Mouse (Mus musculus) cerebellum, adult (tissue): ENCODE measurements around the gene Mgat4c.

Experiments
- ATAC-seq: cut with Nextera tagmentation; 2 replicates; pipeline ENCODE4 v1.9.2; 2017; ENCODE audit warnings: mild to moderate bottlenecking, moderate library complexity, mixed read lengths; ENCODE audit not compliant: insufficient number of reproducible peaks, low FRiP score, low TSS enrichment

The Mgat4c gene

GRCm38 (mm10) chr10:102074541-102075398 is 393.5 kb downstream of the Mgat4c start:
- no peak for ATAC-seq

DNA sequence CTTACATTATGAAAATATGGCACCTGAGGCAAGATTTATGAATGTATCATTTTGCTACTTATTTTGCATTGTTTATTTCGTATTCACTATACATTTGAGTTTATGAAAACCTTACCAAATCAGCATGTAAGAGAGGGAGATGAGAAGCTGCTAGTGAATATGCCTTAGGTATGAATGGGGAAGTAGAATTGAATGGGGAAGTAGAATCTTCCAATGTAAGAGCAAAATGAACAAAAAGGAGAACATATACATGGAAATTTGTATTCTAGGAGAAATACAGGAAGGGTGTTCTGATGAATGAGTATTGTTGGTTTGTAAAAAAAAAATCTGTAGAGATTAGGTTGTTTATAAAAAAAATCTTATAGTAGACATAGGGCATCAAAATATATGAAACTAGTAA is 441.9 kb downstream of the Mgat4c start:
- ATAC-seq, result no peak

GRCm38 (mm10) chr10:102127340-102127739 is 446.1 kb downstream of the Mgat4c start:
- no peak for ATAC-seq

DNA sequence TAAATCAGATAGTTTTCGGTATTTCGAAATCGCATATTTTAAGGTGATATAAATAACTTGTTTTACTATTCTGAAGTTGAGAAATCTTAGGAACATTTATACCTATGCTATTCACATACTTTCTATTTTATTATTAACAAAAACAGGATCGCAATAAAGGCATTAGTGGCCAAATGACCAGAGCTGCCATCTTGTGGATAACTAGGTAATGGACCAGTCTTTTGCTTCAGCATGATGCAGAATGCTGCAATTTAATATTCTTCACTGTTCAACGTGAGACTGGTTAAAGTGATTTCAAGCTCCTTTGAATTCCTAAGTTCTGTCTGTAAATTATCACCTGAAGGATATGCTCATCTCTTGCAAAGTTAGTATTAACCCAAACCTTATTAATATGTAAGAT is 473.6 kb downstream of the Mgat4c start:
- ATAC-seq, result no peak

GRCm38 (mm10) chr10:102155853-102156252 is 474.6 kb downstream of the Mgat4c start:
- no peak for ATAC-seq

DNA sequence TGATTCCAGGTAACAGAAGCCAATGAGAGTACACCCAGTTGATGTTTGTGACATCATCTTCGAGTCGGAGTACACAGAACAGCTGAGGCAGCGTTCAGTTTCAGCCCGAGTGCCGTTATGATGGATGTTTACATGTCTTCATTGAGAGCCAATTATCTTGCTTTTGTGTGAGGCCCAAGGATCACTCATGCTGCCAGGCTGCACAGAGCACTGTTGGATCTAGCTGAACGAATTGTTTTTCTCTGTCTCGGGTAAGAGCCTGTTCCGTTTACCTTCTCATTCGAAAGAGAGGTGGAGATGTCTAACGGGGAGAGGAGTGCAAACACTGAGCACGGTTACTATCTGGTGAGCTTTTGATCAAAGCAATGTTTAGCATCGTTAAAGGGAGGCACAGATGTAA is 477.5 kb downstream of the Mgat4c start:
- ATAC-seq, result peak; percentile 61; the same call in 1 of the 2 replicates

GRCm38 (mm10) chr10:102184726-102185125 is 503.4 kb downstream of the Mgat4c start:
- no peak for ATAC-seq

DNA sequence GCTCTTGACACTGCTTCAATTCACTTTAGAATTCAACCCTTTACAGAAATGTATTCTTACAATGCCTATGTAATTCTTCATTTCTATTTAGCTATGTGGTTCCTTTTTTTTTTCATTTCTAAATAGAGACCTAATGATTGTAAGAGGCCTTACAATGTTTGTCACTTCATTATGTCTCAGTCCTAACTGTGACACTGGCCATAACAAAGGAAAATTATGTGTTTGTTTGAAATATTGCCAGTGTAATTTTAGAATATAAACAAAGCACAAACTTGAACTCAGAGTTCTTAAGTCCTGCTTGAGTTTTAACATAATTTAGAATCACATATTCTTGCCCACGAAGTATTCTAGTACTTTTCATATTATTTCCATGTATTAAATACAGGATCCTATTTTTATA is 510.4 kb downstream of the Mgat4c start:
- no peak for ATAC-seq

GRCm38 (mm10) chr10:102196850-102197249 is 515.6 kb downstream of the Mgat4c start:
- ATAC-seq, result no peak

DNA sequence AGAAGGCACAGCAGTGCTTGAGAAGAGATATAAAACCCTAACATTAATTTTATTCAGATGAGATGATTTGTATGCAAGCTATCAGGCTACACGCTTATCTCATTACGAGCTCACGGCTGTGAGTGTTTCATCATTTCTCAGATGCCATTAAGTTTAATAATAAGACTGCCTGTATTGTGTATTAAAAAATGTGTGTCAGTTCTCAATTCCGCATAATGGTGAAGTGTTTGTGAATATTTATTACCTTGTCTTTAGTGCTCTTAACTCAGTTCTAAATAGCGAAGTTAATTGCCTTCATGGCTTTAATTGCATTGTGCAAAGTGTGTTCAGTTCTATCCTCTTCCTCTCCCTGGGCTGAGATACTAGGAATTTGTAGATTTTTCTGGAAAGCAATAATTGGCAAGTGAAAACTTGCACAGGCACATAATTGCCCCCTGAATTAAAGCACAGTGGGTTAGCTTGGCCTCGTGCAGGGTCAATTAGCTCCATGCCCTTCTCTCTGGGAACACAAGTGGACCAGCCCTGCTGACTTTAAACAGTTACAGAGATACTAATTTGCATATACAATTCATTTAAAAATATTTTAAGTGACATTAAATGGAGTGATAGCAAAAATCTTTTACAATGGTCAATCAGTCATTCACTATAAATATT is 557.4 kb downstream of the Mgat4c start:
- ATAC-seq, result no peak

GRCm38 (mm10) chr10:102243897-102244296 is 562.6 kb downstream of the Mgat4c start:
- no peak for ATAC-seq

DNA sequence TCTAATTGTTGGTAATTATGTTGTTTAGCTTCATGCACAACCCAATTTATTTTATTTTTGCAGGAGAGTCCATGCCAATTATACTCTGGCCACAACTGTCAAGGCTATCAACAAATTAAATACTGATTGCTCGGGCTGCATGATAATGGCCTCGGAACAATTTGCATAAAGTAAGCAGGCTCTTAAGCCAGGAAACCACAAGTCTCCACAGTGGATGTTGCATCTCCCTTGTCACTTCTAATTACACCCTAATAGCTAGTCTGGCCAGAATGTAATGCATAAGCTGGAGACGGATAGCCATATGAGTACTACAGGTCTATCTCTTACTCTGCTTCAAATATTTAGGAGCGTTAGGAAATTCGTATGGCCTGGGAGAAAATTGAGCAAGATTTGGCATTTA is 563.3 kb downstream of the Mgat4c start:
- no peak for ATAC-seq

DNA sequence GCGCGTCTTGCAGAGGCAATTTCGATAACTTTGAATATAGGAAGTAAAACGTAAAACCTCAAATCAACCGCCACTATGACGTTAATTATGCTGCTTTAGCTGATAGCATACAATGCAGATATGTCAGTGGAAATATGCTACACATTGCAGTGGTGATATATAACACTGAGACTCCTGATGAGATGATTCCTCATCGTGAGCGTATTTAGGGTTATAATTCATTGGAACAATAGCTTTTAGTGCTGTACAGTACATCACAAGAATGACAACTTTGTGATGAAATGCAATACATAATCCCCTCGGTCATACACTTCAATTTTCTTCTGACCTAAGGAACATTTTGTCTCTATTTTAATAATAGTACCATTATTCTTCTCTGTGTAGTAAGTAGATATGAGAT is 564.0 kb downstream of the Mgat4c start:
- no peak for ATAC-seq

GRCm38 (mm10) chr10:102308892-102309479 is 627.7 kb downstream of the Mgat4c start:
- no peak for ATAC-seq

GRCm38 (mm10) chr10:102365685-102366381 is 684.5 kb downstream of the Mgat4c start:
- ATAC-seq, result no peak

DNA sequence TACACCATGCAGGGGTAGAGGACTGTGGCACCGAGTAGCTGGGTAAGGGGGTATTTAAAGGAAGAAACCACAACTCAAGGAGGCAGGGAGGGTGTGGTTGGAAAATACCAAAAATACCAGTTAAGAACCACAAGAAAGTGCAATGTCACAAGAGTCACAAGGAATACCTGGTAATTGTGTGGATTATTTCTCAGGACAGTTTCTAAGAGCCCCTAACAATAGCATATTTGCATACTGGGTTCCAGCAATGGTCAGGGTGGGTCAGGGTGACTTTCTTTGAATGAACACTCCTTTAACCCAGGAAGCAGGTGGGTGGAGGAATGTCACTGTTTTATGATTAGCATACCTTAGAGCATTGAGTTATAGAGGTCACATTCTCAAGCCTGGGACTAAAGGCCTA is 689.3 kb downstream of the Mgat4c start:
- no peak for ATAC-seq

- ATAC-seq, result no peak
Observed at GRCm38 (mm10) chr10:102372111-102372510, 690.8 kb downstream of the Mgat4c start.

DNA sequence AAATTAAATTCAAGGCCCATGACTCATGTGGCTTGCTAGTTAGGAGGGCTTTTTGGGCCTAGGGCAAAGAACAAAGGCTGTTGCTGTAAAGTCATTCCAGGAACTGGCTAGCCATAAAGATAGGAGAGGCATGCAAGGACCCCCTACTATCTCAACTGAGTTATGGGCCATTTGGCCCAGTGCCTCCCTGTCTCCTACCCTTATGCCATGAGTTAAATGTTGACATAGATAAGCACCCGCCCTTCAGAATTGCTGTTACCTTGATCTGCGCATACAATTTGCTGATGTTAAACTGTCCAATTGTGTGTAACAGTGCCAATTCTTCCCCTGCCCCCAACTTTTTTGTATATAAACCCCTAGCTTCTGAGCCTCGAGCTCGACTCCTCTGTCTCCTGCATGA is 692.8 kb downstream of the Mgat4c start:
- no peak for ATAC-seq

DNA sequence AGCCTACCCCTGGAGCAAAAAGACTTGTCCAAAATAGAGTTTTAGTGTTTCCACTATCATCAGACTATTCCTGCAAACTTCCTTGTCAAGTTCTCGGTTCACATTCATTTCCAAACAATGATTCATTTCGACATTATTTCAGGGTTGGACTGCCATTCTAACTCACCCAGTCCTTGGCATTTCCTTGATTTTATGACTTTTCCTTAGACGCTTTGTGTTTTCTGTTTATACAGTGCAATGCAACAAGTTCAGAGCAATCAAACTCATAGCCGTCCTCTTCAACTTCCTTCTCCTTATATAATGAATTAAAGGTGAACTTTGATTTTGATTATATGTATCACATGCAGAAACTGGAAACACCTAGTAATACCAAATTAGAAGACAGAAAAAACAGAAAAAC is 696.1 kb downstream of the Mgat4c start:
- no peak for ATAC-seq

DNA sequence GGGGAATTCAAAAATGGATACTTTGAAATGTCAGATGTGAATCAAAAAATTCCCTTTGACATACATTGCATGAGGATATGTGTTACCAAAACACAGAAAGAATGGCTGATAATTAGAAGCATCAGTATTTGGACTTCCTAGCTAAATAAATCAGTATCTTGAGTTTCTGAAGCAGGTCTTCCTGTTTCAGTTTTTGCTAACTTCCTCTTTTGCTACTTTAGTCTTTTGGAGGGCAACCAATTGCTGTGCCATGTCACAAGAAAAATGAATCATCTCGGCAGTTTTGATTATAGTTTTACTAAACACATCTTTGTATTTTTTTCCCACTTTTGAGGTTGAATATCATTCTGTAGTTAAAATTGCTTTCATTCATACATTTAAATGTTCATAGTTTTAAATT is 707.9 kb downstream of the Mgat4c start:
- no peak for ATAC-seq
